Mouse (Mus musculus): ENCODE data around the gene Sox13. TPM values are rescaled to one million over a fixed set of nuclear protein-coding genes. Genes with fewer than 3 reads are reported as not detected.
A peak's percentile ranks its signal among the peaks of the same experiment; 100 is the strongest.
"Not testable (repeated sequence)": the region's sequence is repeated elsewhere in the genome, so short reads cannot be mapped to it uniquely, and the experiment has no call there.

Sox13 gene
- total RNA-seq, 4 experiments from 2014 or later = 8.0 to 12.5 (median 11.4) TPM

GRCm38 (mm10) chr1:133368644-133369043 is 55.5 kb downstream of the Sox13 start:
- DNase-seq (ENCODE audit: low spot score in 2 of 2) = peak in 1 of 2 experiments; percentile 78

- no peak for DNase-seq (ENCODE audit: low spot score in 2 of 2)
Measured at GRCm38 (mm10) chr1:133367606-133368488, 56.3 kb downstream of the Sox13 start.

GRCm38 (mm10) chr1:133366951-133367605 is 57.1 kb downstream of the Sox13 start:
- DNase-seq (ENCODE audit: low spot score in 2 of 2) = no peak

GRCm38 (mm10) chr1:133364890-133365289 is 59.3 kb downstream of the Sox13 start:
- no peak for DNase-seq (ENCODE audit: low spot score in 2 of 2)

GRCm38 (mm10) chr1:133364022-133364630 is 60.1 kb downstream of the Sox13 start:
- DNase-seq (ENCODE audit: low spot score in 2 of 2) = no peak

GRCm38 (mm10) chr1:133363276-133364021 is 60.7 kb downstream of the Sox13 start, which contains the start of gene Etnk2:
Etnk2 (plus strand) TSS chr1:133363572.
- peak; percentile 60 to 73 for DNase-seq (ENCODE audit: low spot score in 2 of 2)

GRCm38 (mm10) chr1:133362103-133362502 is 62.1 kb downstream of the Sox13 start:
- DNase-seq (ENCODE audit: low spot score in 2 of 2) = no peak

GRCm38 (mm10) chr1:133361006-133361405 is 63.2 kb downstream of the Sox13 start:
- no peak for DNase-seq (ENCODE audit: low spot score in 2 of 2)

- no peak for DNase-seq (ENCODE audit: low spot score in 2 of 2)
Measured at GRCm38 (mm10) chr1:133356330-133356729, 67.8 kb downstream of the Sox13 start.

GRCm38 (mm10) chr1:133355912-133356311 is 68.3 kb downstream of the Sox13 start:
- no peak for DNase-seq (ENCODE audit: low spot score in 2 of 2)

- DNase-seq (ENCODE audit: low spot score in 2 of 2) = no peak
Measured at GRCm38 (mm10) chr1:133355469-133355868, 68.7 kb downstream of the Sox13 start.

GRCm38 (mm10) chr1:133353371-133353809 is 70.8 kb downstream of the Sox13 start:
- DNase-seq (ENCODE audit: low spot score in 2 of 2) = peak; percentile 59 to 90

GRCm38 (mm10) chr1:133351762-133352161 is 72.4 kb downstream of the Sox13 start:
- no peak for DNase-seq (ENCODE audit: low spot score in 2 of 2)

GRCm38 (mm10) chr1:133350210-133350609 is 74.0 kb downstream of the Sox13 start, which contains the start of gene Ren1:
Ren1 (plus strand) TSS chr1:133350510.
- DNase-seq (ENCODE audit: low spot score in 2 of 2) = no peak

GRCm38 (mm10) chr1:133347693-133348520 is 76.3 kb downstream of the Sox13 start:
- no peak for DNase-seq (ENCODE audit: low spot score in 2 of 2)

GRCm38 (mm10) chr1:133347226-133347625 is 77.0 kb downstream of the Sox13 start:
- no peak for DNase-seq (ENCODE audit: low spot score in 2 of 2)

GRCm38 (mm10) chr1:133346531-133346930 is 77.6 kb downstream of the Sox13 start:
- no peak for DNase-seq (ENCODE audit: low spot score in 2 of 2)

GRCm38 (mm10) chr1:133344357-133344756 is 79.8 kb downstream of the Sox13 start:
- DNase-seq (ENCODE audit: low spot score in 2 of 2) = no peak

- not testable (repeated sequence) for DNase-seq (ENCODE audit: low spot score in 2 of 2)
Measured at GRCm38 (mm10) chr1:133340403-133340802, 83.8 kb downstream of the Sox13 start.

GRCm38 (mm10) chr1:133333937-133334336 is 90.2 kb downstream of the Sox13 start:
- no peak for DNase-seq (ENCODE audit: low spot score in 2 of 2)
